Comparison of ENCODE assay signal across 27 mouse cellular contexts in genomic region chr10:115294715-115295114, GRCm38 (mm10).
"Had no signal": no experiment of that assay in that cellular context is flagged by ENCODE, and none has a peak within 500 bp of the region (broad histone marks: within the 10 kb centered on the region; RNA-seq: fewer than 3 reads in every experiment).

No protein-coding gene starts in this region.

- H3K4me1 ChIP-seq: heart, embryonic 13.5 days; heart, embryonic 15.5 days; hindbrain, embryonic 13.5 days; hindbrain, embryonic 15.5 days; kidney, embryonic 15.5 days; limb, embryonic 13.5 days; limb, embryonic 15.5 days; liver, embryonic 12.5 days had no signal

- ATAC-seq: hindbrain, postnatal 0 days; intestine, embryonic 16.5 days; liver, embryonic 12.5 days had no signal

- H3K4me2 ChIP-seq: heart, embryonic 11.5 days; heart, embryonic 13.5 days; heart, embryonic 15.5 days; hindbrain, embryonic 13.5 days; hindbrain, embryonic 15.5 days; kidney, embryonic 15.5 days; limb, embryonic 13.5 days; limb, embryonic 15.5 days; liver, embryonic 12.5 days had no signal

- H3K27me3 ChIP-seq: heart, embryonic 13.5 days; heart, embryonic 15.5 days; hindbrain, embryonic 13.5 days; hindbrain, embryonic 15.5 days; kidney, embryonic 15.5 days; limb, embryonic 13.5 days; limb, embryonic 15.5 days; liver, embryonic 12.5 days had no signal

- DNase-seq: gastrocnemius, postnatal 14 days; gastrocnemius, postnatal 36 days; heart, adult 11 months; heart, adult 2 months; heart, postnatal 14 days; heart, postnatal 36 days; kidney, adult 11 months; kidney, adult 2 months; kidney, adult 9 months; kidney, postnatal 14 days; kidney, postnatal 36 days; layer of hippocampus, adult 9-11 months; layer of hippocampus, postnatal 36 days; left cerebral cortex, postnatal 4 days had no signal

- H3K9ac ChIP-seq: heart, embryonic 13.5 days; heart, embryonic 15.5 days; hindbrain, embryonic 13.5 days; hindbrain, embryonic 15.5 days; kidney, embryonic 15.5 days; limb, embryonic 13.5 days; limb, embryonic 15.5 days; liver, embryonic 12.5 days; liver, embryonic 14.5 days had no signal

- H3K9me3 ChIP-seq: heart, embryonic 13.5 days; heart, embryonic 15.5 days; hindbrain, embryonic 13.5 days; hindbrain, embryonic 15.5 days; kidney, embryonic 15.5 days; limb, embryonic 13.5 days; limb, embryonic 15.5 days; liver, embryonic 12.5 days had no signal

- H3K27ac ChIP-seq: heart, adult 2 months; heart, embryonic 13.5 days; heart, embryonic 15.5 days; hindbrain, embryonic 13.5 days; hindbrain, embryonic 15.5 days; hindbrain, postnatal 0 days; kidney, embryonic 15.5 days; kidney, postnatal 0 days; limb, embryonic 13.5 days; limb, embryonic 15.5 days; liver, embryonic 12.5 days; liver, embryonic 14.5 days had no signal

- H3K4me3 ChIP-seq: heart, adult 2 months; heart, embryonic 13.5 days; heart, embryonic 15.5 days; hindbrain, embryonic 13.5 days; hindbrain, embryonic 15.5 days; kidney, embryonic 15.5 days; limb, embryonic 13.5 days; limb, embryonic 15.5 days; liver, embryonic 12.5 days had no signal
